Mouse (Mus musculus): ENCODE measurements around the gene Hist1h2ab. TPM values are rescaled to one million over a fixed set of nuclear protein-coding genes. Genes with fewer than 3 reads are reported as not detected.
A peak's percentile ranks its signal among the peaks of the same experiment; 100 is the strongest.

Gene Hist1h2ab
- polyA plus RNA-seq, 2 experiments, result 39.0 to 40.4 TPM

- H3K9ac ChIP-seq (ENCODE audit: low read depth, low read length, severe bottlenecking), result peak overlapping the region; percentile 81
- DNase-seq (ENCODE audit: low spot score) (no peak), ATAC-seq (ENCODE audit: low FRiP score, low read depth) (no peak)
- H3K4me2 ChIP-seq (replicated peaks; ENCODE audit: low read depth, low read length, severe bottlenecking), result peak overlapping the region; percentile 73
- peak overlapping the region; percentile 44 for H3K4me3 ChIP-seq (replicated peaks; ENCODE audit: low read length)
- H3K27ac ChIP-seq (replicated peaks; ENCODE audit: low read depth, low read length), result peak overlapping the region; percentile 92
- H3K9me3 ChIP-seq (ENCODE audit: control insufficient read depth, low read length), result no peaks in the 10 kb centered on the region
- no peak for TF ChIP-seq POLR2A (IDR thresholded peaks at IDR 0.05; ENCODE audit: borderline replicate concordance, extremely low read depth, insufficient read depth, insufficient read length)
- 16% methylated on average over 4 of the region's 4 CpGs for WGBS
- H3K4me1 ChIP-seq (ENCODE audit: control insufficient read depth, insufficient read depth, low read length), result peaks cover 9% of the 10 kb centered on the region
- H3K27me3 ChIP-seq (ENCODE audit: control insufficient read depth, insufficient read depth, low read length), result no peaks in the 10 kb centered on the region
- no peaks in the 10 kb centered on the region for H3K36me3 ChIP-seq (ENCODE audit: control insufficient read depth, insufficient read depth, low read length)
Measured at GRCm38 (mm10) chr13:23738041-23738440, 12.9 kb upstream of the Hist1h2ab start.

- Histone ChIP-seq H3K4me3 (replicated peaks; ENCODE audit: low read length) (peak within 1 kb of the TSS; percentile 44), H3K9me3 (ENCODE audit: control insufficient read depth, low read length) (no peaks in the 10 kb centered on the region), H3K9ac (ENCODE audit: low read depth, low read length, severe bottlenecking) (peak within 1 kb of the TSS; percentile 81), H3K4me2 (replicated peaks; ENCODE audit: low read depth, low read length, severe bottlenecking) (peak within 1 kb of the TSS; percentile 73), H3K4me1 (ENCODE audit: control insufficient read depth, insufficient read depth, low read length) (peaks cover 9% of the 10 kb centered on the region), H3K27ac (replicated peaks; ENCODE audit: low read depth, low read length) (peak within 1 kb of the TSS; percentile 92), H3K27me3 (ENCODE audit: control insufficient read depth, insufficient read depth, low read length) (no peaks in the 10 kb centered on the region), H3K36me3 (ENCODE audit: control insufficient read depth, insufficient read depth, low read length) (no peaks in the 10 kb centered on the region)
- DNase-seq (ENCODE audit: low spot score) (peak; percentile 98), ATAC-seq (ENCODE audit: low FRiP score, low read depth) (peak; percentile 90)
- peak; percentile 97 for TF ChIP-seq POLR2A (IDR thresholded peaks at IDR 0.05; ENCODE audit: borderline replicate concordance, extremely low read depth, insufficient read depth, insufficient read length)
- WGBS, result 0% methylated on average over 27 of the region's 38 CpGs
Measured at GRCm38 (mm10) chr13:23738677-23739068, 12.3 kb upstream of the Hist1h2ab start, which contains the start of gene Hist1h1c. Gene Hist1h1c, plus strand, starts transcription at chr13:23738808.

GRCm38 (mm10) chr13:23739069-23739921 is 11.6 kb upstream of the Hist1h2ab start:
- Histone ChIP-seq H3K27me3 (ENCODE audit: control insufficient read depth, insufficient read depth, low read length) (no peaks in the 10 kb centered on the region), H3K9me3 (ENCODE audit: control insufficient read depth, low read length) (no peaks in the 10 kb centered on the region), H3K4me2 (replicated peaks; ENCODE audit: low read depth, low read length, severe bottlenecking) (peak overlapping the region; percentile 73), H3K4me1 (ENCODE audit: control insufficient read depth, insufficient read depth, low read length) (peaks cover 9% of the 10 kb centered on the region), H3K9ac (ENCODE audit: low read depth, low read length, severe bottlenecking) (peak overlapping the region; percentile 81), H3K27ac (replicated peaks; ENCODE audit: low read depth, low read length) (peak overlapping the region; percentile 92), H3K36me3 (ENCODE audit: control insufficient read depth, insufficient read depth, low read length) (no peaks in the 10 kb centered on the region), H3K4me3 (replicated peaks; ENCODE audit: low read length) (peak overlapping the region; percentile 44)
- under 1% methylated on average over 39 of the region's 39 CpGs for WGBS
- ATAC-seq (ENCODE audit: low FRiP score, low read depth) (peak; percentile 90), DNase-seq (ENCODE audit: low spot score) (peak; percentile 97)
- TF ChIP-seq POLR2A (IDR thresholded peaks at IDR 0.05; ENCODE audit: borderline replicate concordance, extremely low read depth, insufficient read depth, insufficient read length), result peak; percentile 71; the same call in 1 of the 2 replicates

GRCm38 (mm10) chr13:23739922-23740252 is 11.0 kb upstream of the Hist1h2ab start:
- DNase-seq (ENCODE audit: low spot score), result no peak
- under 1% methylated on average over 14 of the region's 14 CpGs for WGBS
- Histone ChIP-seq H3K4me2 (replicated peaks; ENCODE audit: low read depth, low read length, severe bottlenecking) (peak overlapping the region; percentile 73), H3K4me3 (replicated peaks; ENCODE audit: low read length) (peak overlapping the region; percentile 44), H3K9ac (ENCODE audit: low read depth, low read length, severe bottlenecking) (peak overlapping the region; percentile 81), H3K4me1 (ENCODE audit: control insufficient read depth, insufficient read depth, low read length) (peaks cover 11% of the 10 kb centered on the region), H3K27me3 (ENCODE audit: control insufficient read depth, insufficient read depth, low read length) (no peaks in the 10 kb centered on the region), H3K9me3 (ENCODE audit: control insufficient read depth, low read length) (no peaks in the 10 kb centered on the region), H3K36me3 (ENCODE audit: control insufficient read depth, insufficient read depth, low read length) (no peaks in the 10 kb centered on the region), H3K27ac (replicated peaks; ENCODE audit: low read depth, low read length) (peak overlapping the region; percentile 92)
- TF ChIP-seq POLR2A (IDR thresholded peaks at IDR 0.05; ENCODE audit: borderline replicate concordance, extremely low read depth, insufficient read depth, insufficient read length), result no peak
- ATAC-seq (ENCODE audit: low FRiP score, low read depth), result peak; percentile 24

GRCm38 (mm10) chr13:23740256-23740840 is 10.6 kb upstream of the Hist1h2ab start:
- Histone ChIP-seq H3K27me3 (ENCODE audit: control insufficient read depth, insufficient read depth, low read length) (no peaks in the 10 kb centered on the region), H3K9me3 (ENCODE audit: control insufficient read depth, low read length) (no peaks in the 10 kb centered on the region), H3K4me2 (replicated peaks; ENCODE audit: low read depth, low read length, severe bottlenecking) (peak overlapping the region; percentile 73), H3K36me3 (ENCODE audit: control insufficient read depth, insufficient read depth, low read length) (no peaks in the 10 kb centered on the region), H3K9ac (ENCODE audit: low read depth, low read length, severe bottlenecking) (peak overlapping the region; percentile 81), H3K4me3 (replicated peaks; ENCODE audit: low read length) (peak overlapping the region; percentile 44), H3K4me1 (ENCODE audit: control insufficient read depth, insufficient read depth, low read length) (peaks cover 11% of the 10 kb centered on the region), H3K27ac (replicated peaks; ENCODE audit: low read depth, low read length) (peak overlapping the region; percentile 92)
- DNase-seq (ENCODE audit: low spot score) (peak; percentile 29), ATAC-seq (ENCODE audit: low FRiP score, low read depth) (no peak)
- no peak for TF ChIP-seq POLR2A (IDR thresholded peaks at IDR 0.05; ENCODE audit: borderline replicate concordance, extremely low read depth, insufficient read depth, insufficient read length)
- WGBS, result 27% methylated on average over 13 of the region's 13 CpGs

All from limb, embryonic 14.5 days (tissue).